ENCODE assay signal across 24 mouse cellular contexts in genomic region chr14:78686701-78687100, GRCm38 (mm10).
"Had no signal": no experiment of that assay in that cellular context is flagged by ENCODE, and none has a peak within 500 bp of the region (broad histone marks: within the 10 kb centered on the region; RNA-seq: fewer than 3 reads in every experiment).

No protein-coding gene starts in this region.

- H3K4me3 ChIP-seq: gastrocnemius, adult 2 months; heart, embryonic 10.5 days; heart, embryonic 12.5 days; hindbrain, embryonic 10.5 days; hindbrain, embryonic 12.5 days; intestine, embryonic 15.5 days; layer of hippocampus, adult 2 months; left cerebral cortex, adult 2 months; limb, embryonic 10.5 days; limb, embryonic 12.5 days; liver, embryonic 13.5 days; liver, embryonic 15.5 days had no signal

- H3K9me3 ChIP-seq: heart, embryonic 10.5 days; hindbrain, embryonic 10.5 days; hindbrain, embryonic 12.5 days; intestine, embryonic 15.5 days; limb, embryonic 10.5 days; limb, embryonic 12.5 days; liver, embryonic 13.5 days; liver, embryonic 15.5 days had no signal

- ATAC-seq: forebrain, embryonic 16.5 days; hindbrain, embryonic 16.5 days; inflammation-experienced regulatory T-cells, adult 6 months; intestine, embryonic 15.5 days; intestine, postnatal 0 days; liver, postnatal 0 days had no signal

- H3K4me1 ChIP-seq: hindbrain, embryonic 12.5 days; liver, embryonic 15.5 days had no signal

- H3K9ac ChIP-seq: heart, embryonic 12.5 days; hindbrain, embryonic 12.5 days; hindbrain, embryonic 14.5 days; intestine, embryonic 15.5 days; limb, embryonic 12.5 days; liver, embryonic 13.5 days; liver, embryonic 15.5 days; liver, postnatal 0 days had no signal

- DNase-seq: gastrocnemius, adult 2 months; gastrocnemius, postnatal 10 days; gastrocnemius, postnatal 25 days; heart, postnatal 10 days; heart, postnatal 4 days; liver; liver, embryonic 13.5 days; liver, postnatal 0 days had no signal

- H3K36me3 ChIP-seq: heart, embryonic 10.5 days; heart, embryonic 12.5 days; hindbrain, embryonic 10.5 days; hindbrain, embryonic 12.5 days; intestine, embryonic 15.5 days; limb, embryonic 10.5 days; limb, embryonic 12.5 days; liver, embryonic 13.5 days; liver, embryonic 15.5 days had no signal

- H3K27ac ChIP-seq: heart, embryonic 10.5 days; hindbrain, embryonic 10.5 days; hindbrain, embryonic 12.5 days; hindbrain, embryonic 14.5 days; intestine, embryonic 15.5 days; layer of hippocampus, adult 2 months; left cerebral cortex, adult 2 months; limb, embryonic 10.5 days; limb, embryonic 12.5 days; liver, embryonic 13.5 days; liver, embryonic 15.5 days had no signal

- H3K27me3 ChIP-seq: heart, embryonic 12.5 days; hindbrain, embryonic 12.5 days; intestine, embryonic 15.5 days; limb, embryonic 12.5 days; liver, embryonic 13.5 days; liver, embryonic 15.5 days had no signal

- H3K4me2 ChIP-seq: heart, embryonic 12.5 days; hindbrain, embryonic 12.5 days; hindbrain, embryonic 14.5 days; intestine, embryonic 15.5 days; limb, embryonic 12.5 days; liver, embryonic 11.5 days; liver, embryonic 13.5 days; liver, embryonic 15.5 days had no signal
